Mouse (Mus musculus) inflammation-experienced regulatory T-cells, adult 6 months (primary cell): ENCODE data around the gene Proz. TPM values are rescaled to one million over a fixed set of nuclear protein-coding genes. Genes with fewer than 3 reads are reported as not detected.
A peak's percentile ranks its signal among the peaks of the same experiment; 100 is the strongest.
"Not testable (repeated sequence)": the region's sequence is repeated elsewhere in the genome, so short reads cannot be mapped to it uniquely, and the experiment has no call there.

Experiments
- ATAC-seq: one replicate; pipeline ENCODE4 v1.8.0; 2017
- polyA plus RNA-seq, 3 experiments: library from polyadenylated mRNA; unstranded; fragments of 100-300 nt; shearing (Covaris generic); gene quantifications; one replicate each; pipeline ENCODE4 v1.2.1; 2017

The Proz gene
- 1 to 10 TPM; 2.2 to 3.4 (median 2.5) TPM for polyA plus RNA-seq

GRCm38 (mm10) chr8:13060441-13061150, at the start of gene Proz:
TSS of gene Proz (plus strand) at chr8:13060914.
- ATAC-seq = no peak

- ATAC-seq = no peak
Observed at GRCm38 (mm10) chr8:13019560-13019959, 41.2 kb upstream of the Proz start.

- no peak for ATAC-seq
Observed at GRCm38 (mm10) chr8:13021830-13022229, 38.9 kb upstream of the Proz start.

- ATAC-seq = no peak
Observed at GRCm38 (mm10) chr8:13025487-13026224, 35.1 kb upstream of the Proz start, which contains the start of gene F7. TSS of gene F7 (plus strand) at chr8:13026034.

- no peak for ATAC-seq
Observed at GRCm38 (mm10) chr8:13027615-13028014, 33.1 kb upstream of the Proz start.

- ATAC-seq = no peak
Observed at GRCm38 (mm10) chr8:13028482-13028881, 32.2 kb upstream of the Proz start.

GRCm38 (mm10) chr8:13036346-13036812, 24.3 kb upstream of the Proz start:
- ATAC-seq = no peak

GRCm38 (mm10) chr8:13037015-13037414, 23.7 kb upstream of the Proz start, which contains the start of gene F10:
TSS of gene F10 (plus strand) at chr8:13037308.
- no peak for ATAC-seq

- ATAC-seq = no peak
Observed at GRCm38 (mm10) chr8:13037569-13037968, 23.1 kb upstream of the Proz start.

GRCm38 (mm10) chr8:13039054-13039453, 21.7 kb upstream of the Proz start:
- no peak for ATAC-seq

- no peak for ATAC-seq
Observed at GRCm38 (mm10) chr8:13041459-13041858, 19.3 kb upstream of the Proz start.

GRCm38 (mm10) chr8:13047652-13048051, 13.1 kb upstream of the Proz start:
- no peak for ATAC-seq

GRCm38 (mm10) chr8:13050550-13050949, 10.2 kb upstream of the Proz start:
- ATAC-seq = no peak

GRCm38 (mm10) chr8:13057351-13057750, 3.4 kb upstream of the Proz start:
- no peak for ATAC-seq

- ATAC-seq = no peak
Observed at GRCm38 (mm10) chr8:13063112-13063511, 2.4 kb downstream of the Proz start.

GRCm38 (mm10) chr8:13073255-13073654, 12.5 kb downstream of the Proz start:
- no peak for ATAC-seq

- ATAC-seq = no peak
Observed at GRCm38 (mm10) chr8:13075044-13075443, 14.3 kb downstream of the Proz start.

- ATAC-seq = not testable (repeated sequence)
Observed at GRCm38 (mm10) chr8:13075579-13075978, 14.9 kb downstream of the Proz start.

GRCm38 (mm10) chr8:13077542-13077941, 16.8 kb downstream of the Proz start:
- ATAC-seq = no peak

GRCm38 (mm10) chr8:13104691-13105086, 44.0 kb downstream of the Proz start:
- ATAC-seq = peak; percentile 61

GRCm38 (mm10) chr8:13105087-13105881, 44.6 kb downstream of the Proz start, which contains the start of the genes Pcid2 and Cul4a:
TSS of gene Pcid2 (minus strand) at chr8:13105459.
TSS of gene Cul4a (plus strand) at chr8:13105621.
- ATAC-seq = peak; percentile 86

GRCm38 (mm10) chr8:13105908-13106551, 45.3 kb downstream of the Proz start:
- ATAC-seq = no peak
